Mouse (Mus musculus): ENCODE results near the gene Plscr1.

DNA sequence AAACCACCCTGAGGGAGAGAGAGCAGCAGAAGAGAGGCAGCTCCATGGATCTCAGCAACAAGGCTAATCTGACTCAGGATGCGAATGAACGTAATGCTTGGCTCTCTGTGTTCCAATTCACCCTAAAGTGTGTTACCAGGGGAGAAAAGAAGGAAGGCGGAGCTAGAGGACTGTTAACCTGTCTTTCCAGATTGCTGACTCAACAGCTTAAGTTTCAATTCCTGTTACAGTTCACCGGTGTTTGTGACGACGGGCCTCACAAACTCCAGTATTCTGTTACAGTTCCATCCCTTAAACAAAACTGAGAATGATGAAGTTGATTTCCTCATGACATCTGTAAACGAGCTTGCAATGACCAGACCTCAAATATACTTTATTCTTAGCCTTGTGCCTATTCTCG, 55.5 kb downstream of the Plscr1 start:
- no peak for TF ChIP-seq CTCF (IDR thresholded peaks at IDR 0.05; ENCODE audit: insufficient read depth, low read length)
- TF ChIP-seq POLR2A (IDR thresholded peaks at IDR 0.05; ENCODE audit: borderline replicate concordance, extremely low read depth, low read depth, low read length) = no peak
